Mouse (Mus musculus) liver, postnatal 0 days (tissue): ENCODE measurements around the gene Pabpn1l.

Experiments used
- CTCF ChIP-seq: sonication (generic); IDR thresholded peaks from 2 replicates; pipeline ENCODE4 v1.5.1; 2016; ENCODE audit warnings: antibody characterized with exemption, low read depth
- EP300 ChIP-seq: IDR thresholded peaks from 2 replicates; pipeline ENCODE4 v1.6.1; 2016; ENCODE audit warnings: antibody characterized with exemption, low read depth, mild to moderate bottlenecking

- TF ChIP-seq EP300 (no peak), CTCF (no peak)
Measured at GRCm38 (mm10) chr8:122641406-122641805, 18.9 kb upstream of the Pabpn1l start.
